Mouse (Mus musculus) thymus, adult 2 months (tissue): ENCODE measurements around the gene Cad. TPM values are rescaled to one million over a fixed set of nuclear protein-coding genes. Genes with fewer than 3 reads are reported as not detected.
"Not testable (repeated sequence)": the region's sequence is repeated elsewhere in the genome, so short reads cannot be mapped to it uniquely, and the experiment has no call there.

Experiments used
- DNase-seq: peaks from one replicate; pipeline ENCODE4 v3.0.0; 2021
- H3K27ac ChIP-seq: fragments of 200-500 bp; 2 replicates; pipeline ENCODE4 v1.5.1; 2012; ENCODE audit warnings: low read length, control low read depth; ENCODE audit not compliant: control insufficient read depth, insufficient read depth
- H3K27me3 ChIP-seq: fragments of 200-500 bp; 2 replicates; pipeline ENCODE4 v1.6.1; 2012; ENCODE audit warnings: mild to moderate bottlenecking, low read length, moderate library complexity, mixed read lengths; ENCODE audit not compliant: control insufficient read depth, insufficient read depth
- H3K36me3 ChIP-seq: fragments of 200-500 bp; 2 replicates; pipeline ENCODE4 v1.6.1; 2012; ENCODE audit warnings: mild to moderate bottlenecking, low read length, moderate library complexity; ENCODE audit not compliant: control insufficient read depth, insufficient read depth
- H3K4me1 ChIP-seq: fragments of 200-500 bp; replicated peaks from 2 replicates; pipeline ENCODE4 v1.6.1; 2012; ENCODE audit warnings: low read length; ENCODE audit not compliant: control insufficient read depth, insufficient read depth
- H3K4me3 ChIP-seq: fragments of 200-500 bp; 2 replicates; pipeline ENCODE4 v1.5.1; 2012; ENCODE audit warnings: mild to moderate bottlenecking, low read length, control low read depth, moderate library complexity; ENCODE audit not compliant: control insufficient read depth, insufficient read depth
- CTCF ChIP-seq: fragments of 200-500 bp; IDR thresholded peaks from 2 replicates; pipeline ENCODE4 v1.5.1; 2012; ENCODE audit warnings: mild to moderate bottlenecking, control low read depth, low read length, moderate library complexity, borderline replicate concordance; ENCODE audit not compliant: control insufficient read depth, poor library complexity, insufficient read depth; ENCODE audit errors: extremely low read depth
- POLR2A ChIP-seq: fragments of 200-500 bp; IDR thresholded peaks from 2 replicates; pipeline ENCODE4 v1.6.1; 2012; ENCODE audit warnings: mild to moderate bottlenecking, low read length, control low read depth, moderate library complexity; ENCODE audit not compliant: control insufficient read depth, poor library complexity, insufficient read depth; ENCODE audit errors: extremely low read depth
- WGBS: fragments of 180-500 bp; shearing (Covaris S2); methylation state at CpG from one replicate; pipeline ENCODE4 v1.1.7; 2018; 5-methylcytosine and 5-hydroxymethylcytosine counted together
- polyA plus RNA-seq: library from polyadenylated mRNA; depleted of rRNA; stranded (reverse); fragments of >200 nt; gene quantifications from 2 replicates; pipeline ENCODE4 v1.2.3, GENCODE M21; 2012

Cad gene
- polyA plus RNA-seq, 1 experiment = 59.8 TPM

- Histone ChIP-seq H3K4me3 (no peak overlapping the region), H3K27ac (no peak overlapping the region), H3K27me3 (no peaks in the 10 kb centered on the region), H3K36me3 (no peaks in the 10 kb centered on the region), H3K4me1 (no peaks in the 10 kb centered on the region)
- TF ChIP-seq CTCF (no peak), POLR2A (no peak)
- no peak for DNase-seq
- whole genome bisulfite sequencing = 85% methylated on average over 4 of the region's 4 CpGs
Measured at GRCm38 (mm10) chr5:31030926-31031325, 23.7 kb upstream of the Cad start.

- Histone ChIP-seq H3K4me1 (no peaks in the 10 kb centered on the region), H3K27ac (no peak overlapping the region), H3K27me3 (no peaks in the 10 kb centered on the region), H3K36me3 (no peaks in the 10 kb centered on the region), H3K4me3 (no peak overlapping the region)
- 95% methylated on average over 8 of the region's 8 CpGs for WGBS
- DNase-seq = no peak
- no peak for TF ChIP-seq CTCF
- no peak for TF ChIP-seq POLR2A
Measured at GRCm38 (mm10) chr5:31031508-31031907, 23.1 kb upstream of the Cad start.

GRCm38 (mm10) chr5:31034669-31035068 lies 19.9 kb upstream of the Cad start:
- H3K36me3 ChIP-seq = no peaks in the 10 kb centered on the region
- H3K4me3 ChIP-seq = no peak overlapping the region
- H3K27ac ChIP-seq = no peak overlapping the region
- H3K27me3 ChIP-seq = no peaks in the 10 kb centered on the region
- no peaks in the 10 kb centered on the region for H3K4me1 ChIP-seq
- no peak for DNase-seq
- no peak for TF ChIP-seq CTCF
- no peak for TF ChIP-seq POLR2A
- 92% methylated on average over 6 of the region's 6 CpGs for WGBS

GRCm38 (mm10) chr5:31036556-31036955 lies 18.0 kb upstream of the Cad start:
- H3K27ac ChIP-seq, H3K36me3 ChIP-seq, DNase-seq, H3K4me1 ChIP-seq, H3K4me3 ChIP-seq, H3K27me3 ChIP-seq: not testable (repeated sequence)
- WGBS = 95% methylated on average over 11 of the region's 11 CpGs

- 97% methylated on average over 7 of the region's 7 CpGs for WGBS
- DNase-seq = no peak
Measured at GRCm38 (mm10) chr5:31038171-31038845, 16.3 kb upstream of the Cad start.

GRCm38 (mm10) chr5:31046416-31046815 lies 8.2 kb upstream of the Cad start:
- peaks cover 4% of the 10 kb centered on the region for H3K4me1 ChIP-seq
- DNase-seq = no peak
- TF ChIP-seq POLR2A (no peak), CTCF (no peak)
- H3K27me3 ChIP-seq = no peaks in the 10 kb centered on the region
- no peak overlapping the region for H3K4me3 ChIP-seq
- 97% methylated on average over 6 of the region's 6 CpGs for WGBS
- no peak overlapping the region for H3K27ac ChIP-seq
- H3K36me3 ChIP-seq = no peaks in the 10 kb centered on the region; the same call in 1 of the 2 replicates

More at GRCm38 (mm10) chr5:31038171-31038845, 16.3 kb upstream of the Cad start:
- Histone ChIP-seq H3K27me3 (no peaks in the 10 kb centered on the region), H3K4me1 (no peaks in the 10 kb centered on the region), H3K36me3 (no peaks in the 10 kb centered on the region; the same call in 1 of the 2 replicates), H3K27ac (no peak overlapping the region), H3K4me3 (no peak overlapping the region)
- no peak for TF ChIP-seq POLR2A
- no peak for TF ChIP-seq CTCF

GRCm38 (mm10) chr5:31047074-31047473 lies 7.5 kb upstream of the Cad start:
- no peak overlapping the region for H3K4me3 ChIP-seq
- DNase-seq = no peak
- TF ChIP-seq POLR2A (no peak), CTCF (no peak)
- no peaks in the 10 kb centered on the region for H3K27me3 ChIP-seq
- H3K4me1 ChIP-seq = peaks cover 4% of the 10 kb centered on the region
- 22% methylated on average over 5 of the region's 5 CpGs for WGBS
- H3K27ac ChIP-seq = no peak overlapping the region
- H3K36me3 ChIP-seq = no peaks in the 10 kb centered on the region; the same call in 1 of the 2 replicates
